Mouse (Mus musculus) embryonic facial prominence, embryonic 14.5 days (tissue): Measurements from ENCODE around the gene Sdr9c7. TPM values are rescaled to one million over a fixed set of nuclear protein-coding genes. Genes with fewer than 3 reads are reported as not detected.
A peak's percentile ranks its signal among the peaks of the same experiment; 100 is the strongest.

Experiments used
- ATAC-seq: fragments of 200-750 bp; cut with Nextera tagmentation; 2 replicates; pipeline ENCODE4 v1.8.0; 2017; ENCODE audit warnings: low read depth, moderate number of reproducible peaks, moderate TSS enrichment
- DNase-seq: peaks from one replicate; pipeline ENCODE4 v3.0.0-alpha.2; 2015; ENCODE audit warnings: low spot score
- H3K27ac ChIP-seq: fragments of 300-500 bp; sonication (generic); replicated peaks from 2 replicates; pipeline ENCODE4 v1.5.1; 2014; ENCODE audit warnings: low read depth, mild to moderate bottlenecking, low read length, moderate library complexity
- H3K27me3 ChIP-seq: fragments of 300-500 bp; sonication (generic); replicated peaks from 2 replicates; pipeline ENCODE4 v1.6.1; 2014; ENCODE audit warnings: low read length; ENCODE audit not compliant: control insufficient read depth, insufficient read depth
- H3K36me3 ChIP-seq: fragments of 300-500 bp; sonication (generic); 2 replicates; pipeline ENCODE4 v1.6.1; 2014; ENCODE audit warnings: low read length, mixed read lengths; ENCODE audit not compliant: control insufficient read depth, insufficient read depth
- H3K4me1 ChIP-seq: fragments of 300-500 bp; sonication (generic); 2 replicates; pipeline ENCODE4 v1.6.1; 2014; ENCODE audit warnings: antibody characterized with exemption, low read length; ENCODE audit not compliant: control insufficient read depth, insufficient read depth
- H3K4me2 ChIP-seq: fragments of 300-500 bp; sonication (generic); 2 replicates; pipeline ENCODE4 v1.6.1; 2014; ENCODE audit warnings: low read depth, mild to moderate bottlenecking, low read length, moderate library complexity, mixed read lengths
- H3K4me3 ChIP-seq: fragments of 300-500 bp; sonication (generic); 2 replicates; pipeline ENCODE4 v1.5.1; 2014; ENCODE audit warnings: low read depth, mild to moderate bottlenecking, low read length
- H3K9ac ChIP-seq: fragments of 300-500 bp; sonication (generic); 2 replicates; pipeline ENCODE4 v1.6.1; 2014; ENCODE audit warnings: low read depth, mild to moderate bottlenecking, low read length, moderate library complexity, mixed read lengths
- H3K9me3 ChIP-seq: fragments of 300-500 bp; sonication (generic); 2 replicates; pipeline ENCODE4 v1.6.1; 2016; ENCODE audit warnings: low read length; ENCODE audit not compliant: control insufficient read depth
- WGBS: fragments of 180-500 bp; shearing (Covaris S2); extraction: QIAGEN DNeasy Blood & Tissue Kit; methylation state at CpG from one replicate; pipeline ENCODE4 v1.1.7; 2014; 5-methylcytosine and 5-hydroxymethylcytosine counted together
- polyA plus RNA-seq: library from polyadenylated mRNA; unstranded; fragments of >200 nt; fragmentation: Nextera tagmentation; extraction: Ambion mirVana; gene quantifications from 2 replicates; pipeline ENCODE4 v1.2.1, GENCODE M21; 2014

Sdr9c7 gene
- polyA plus RNA-seq: 0.77 and 1.1 TPM in 2 replicates

GRCm38 (mm10) chr10:127898218-127898617 lies at the start of gene Sdr9c7:
Gene Sdr9c7 (plus strand): TSS chr10:127898518.
- H3K4me3 ChIP-seq: no peak within 1 kb of the TSS
- ATAC-seq (no peak), DNase-seq (no peak)
- no peaks in the 10 kb centered on the region for H3K4me1 ChIP-seq
- WGBS: 58% methylated on average over 2 of the region's 2 CpGs
- H3K9ac ChIP-seq: no peak within 1 kb of the TSS
- no peak within 1 kb of the TSS for H3K27ac ChIP-seq
- H3K36me3 ChIP-seq: no peaks in the 10 kb centered on the region
- H3K27me3 ChIP-seq: no peaks in the 10 kb centered on the region; the same call in 1 of the 2 replicates
- H3K4me2 ChIP-seq: no peak within 1 kb of the TSS
- H3K9me3 ChIP-seq: no peaks in the 10 kb centered on the region

- no peak for ATAC-seq
- Histone ChIP-seq H3K27me3 (no peaks in the 10 kb centered on the region), H3K9ac (no peak within 1 kb of the TSS), H3K27ac (no peak within 1 kb of the TSS), H3K9me3 (no peaks in the 10 kb centered on the region), H3K4me2 (no peak within 1 kb of the TSS), H3K36me3 (no peaks in the 10 kb centered on the region), H3K4me1 (no peaks in the 10 kb centered on the region), H3K4me3 (no peak within 1 kb of the TSS)
- WGBS: 69% methylated on average over 1 of the region's 1 CpGs
- no peak for DNase-seq
Measured at GRCm38 (mm10) chr10:127849628-127850027, 48.7 kb upstream of the Sdr9c7 start, which contains the start of gene Rdh19. Gene Rdh19 (plus strand): TSS chr10:127849928.

DNA sequence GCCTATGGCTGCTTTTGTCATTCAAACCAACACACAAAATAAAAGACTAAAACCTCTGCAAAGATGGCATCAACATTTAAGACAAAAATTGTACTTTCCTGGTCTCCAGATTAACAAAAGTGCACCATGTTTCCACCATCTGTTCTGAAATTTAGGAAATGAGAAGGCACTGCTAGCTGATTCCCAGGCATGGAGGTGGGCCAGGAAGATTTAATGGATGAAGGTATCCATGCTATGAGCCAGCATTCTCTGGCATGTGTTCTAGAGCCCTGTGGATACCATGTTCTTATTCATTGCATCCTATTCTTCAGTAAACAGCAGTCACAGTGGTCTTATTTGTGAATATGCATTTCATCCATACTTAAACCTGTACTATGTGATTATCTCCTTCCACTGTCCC lies 41.9 kb upstream of the Sdr9c7 start:
- Histone ChIP-seq H3K4me3 (no peak overlapping the region), H3K36me3 (no peaks in the 10 kb centered on the region), H3K9me3 (no peaks in the 10 kb centered on the region), H3K4me1 (no peaks in the 10 kb centered on the region), H3K4me2 (no peak overlapping the region), H3K27ac (no peak overlapping the region), H3K27me3 (no peaks in the 10 kb centered on the region), H3K9ac (no peak overlapping the region)
- DNase-seq (no peak), ATAC-seq (no peak)

- H3K4me2 ChIP-seq: no peak overlapping the region
- no peaks in the 10 kb centered on the region for H3K36me3 ChIP-seq
- ATAC-seq (no peak), DNase-seq (no peak)
- H3K4me3 ChIP-seq: no peak overlapping the region
- H3K9me3 ChIP-seq: peaks cover 2% of the 10 kb centered on the region; the same call in 1 of the 2 replicates
- H3K9ac ChIP-seq: no peak overlapping the region
- no peak overlapping the region for H3K27ac ChIP-seq
- H3K27me3 ChIP-seq: no peaks in the 10 kb centered on the region
- no peaks in the 10 kb centered on the region for H3K4me1 ChIP-seq
Measured at GRCm38 (mm10) chr10:127864931-127865330, 33.4 kb upstream of the Sdr9c7 start.

DNA sequence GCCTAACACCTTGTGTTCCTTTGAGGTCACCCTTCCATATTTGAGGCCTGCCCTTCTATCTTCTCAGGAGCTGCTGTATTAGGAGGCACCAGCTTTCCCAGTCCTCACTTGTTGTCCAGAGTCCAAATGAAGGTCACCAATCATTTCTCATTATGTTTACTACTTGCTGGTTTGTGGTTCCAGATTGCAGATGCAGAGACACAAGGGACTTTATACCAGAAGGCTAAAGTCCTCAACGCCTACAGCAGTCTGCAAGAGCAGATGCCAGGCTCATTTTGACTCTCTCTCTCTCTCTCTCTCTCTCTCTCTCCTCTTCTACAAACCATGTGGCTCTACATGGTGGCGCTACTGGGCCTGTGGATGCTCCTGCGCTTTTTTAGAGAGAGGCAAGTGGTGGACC lies 32.1 kb upstream of the Sdr9c7 start, which contains the start of gene Rdh16f2:
Rdh16f2 (plus strand) TSS at position 243 of the 400 bp plus-strand sequence.
- no peak within 1 kb of the TSS for H3K27ac ChIP-seq
- no peak for ATAC-seq
- H3K9ac ChIP-seq: no peak within 1 kb of the TSS
- H3K36me3 ChIP-seq: no peaks in the 10 kb centered on the region
- no peak for DNase-seq
- H3K4me1 ChIP-seq: no peaks in the 10 kb centered on the region
- H3K9me3 ChIP-seq: peaks cover 12% of the 10 kb centered on the region; the same call in 1 of the 2 replicates
- no peak within 1 kb of the TSS for H3K4me3 ChIP-seq
- H3K4me2 ChIP-seq: no peak within 1 kb of the TSS
- WGBS: 85% methylated on average over 3 of the region's 3 CpGs
- H3K27me3 ChIP-seq: no peaks in the 10 kb centered on the region

DNA sequence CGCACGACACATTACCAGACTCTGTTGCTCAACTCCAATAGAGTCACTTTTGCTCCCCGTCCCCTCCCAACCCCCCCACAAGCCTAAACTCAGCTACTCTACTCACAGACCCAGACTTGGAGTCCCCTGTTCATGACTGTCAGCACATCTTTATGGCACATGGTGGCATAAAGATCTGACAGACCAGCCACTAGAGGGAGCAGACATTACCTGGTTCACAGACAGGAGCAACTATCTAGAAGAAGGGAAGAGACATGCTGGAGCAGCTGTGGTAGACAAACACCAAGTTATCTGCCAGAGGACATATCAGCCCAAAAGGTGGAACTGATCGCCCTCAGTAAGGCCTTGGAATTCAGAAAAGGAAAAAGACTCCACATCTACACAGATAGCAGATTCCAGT lies 25.8 kb upstream of the Sdr9c7 start:
- no peaks in the 10 kb centered on the region for H3K27me3 ChIP-seq
- no peak overlapping the region for H3K4me2 ChIP-seq
- no peak overlapping the region for H3K4me3 ChIP-seq
- no peak for ATAC-seq
- H3K9ac ChIP-seq: no peak overlapping the region
- 69% methylated on average over 4 of the region's 4 CpGs for WGBS
- H3K36me3 ChIP-seq: no peaks in the 10 kb centered on the region
- H3K27ac ChIP-seq: no peak overlapping the region
- peak; percentile 31 for DNase-seq
- no peaks in the 10 kb centered on the region for H3K4me1 ChIP-seq
- peaks cover 13% of the 10 kb centered on the region; the same call in 1 of the 2 replicates for H3K9me3 ChIP-seq

DNA sequence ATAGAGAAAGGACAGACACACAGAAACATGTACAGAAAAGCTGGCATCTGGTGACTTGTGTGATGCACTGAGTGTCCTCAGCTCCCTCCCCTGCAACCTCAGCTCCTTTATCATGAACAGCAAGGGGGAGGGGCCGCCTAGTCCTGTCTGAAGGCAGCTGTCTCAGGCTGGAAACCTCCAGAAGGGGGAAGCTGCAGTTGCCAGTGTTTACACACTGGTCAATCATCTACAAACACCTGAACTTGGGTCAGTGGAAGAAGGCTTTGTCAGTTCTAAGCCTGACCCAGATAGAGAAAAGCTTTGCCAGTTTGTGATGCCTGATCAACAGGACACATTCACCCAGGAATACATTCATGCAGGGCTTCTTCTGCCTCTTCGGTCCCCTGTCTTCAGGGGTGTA lies 20.6 kb upstream of the Sdr9c7 start:
- Histone ChIP-seq H3K4me1 (no peaks in the 10 kb centered on the region), H3K4me2 (no peak overlapping the region), H3K27ac (no peak overlapping the region), H3K9ac (no peak overlapping the region), H3K27me3 (no peaks in the 10 kb centered on the region), H3K36me3 (no peaks in the 10 kb centered on the region), H3K4me3 (no peak overlapping the region), H3K9me3 (no peaks in the 10 kb centered on the region)
- 36% methylated on average over 2 of the region's 2 CpGs for WGBS
- DNase-seq (no peak), ATAC-seq (no peak)

DNA sequence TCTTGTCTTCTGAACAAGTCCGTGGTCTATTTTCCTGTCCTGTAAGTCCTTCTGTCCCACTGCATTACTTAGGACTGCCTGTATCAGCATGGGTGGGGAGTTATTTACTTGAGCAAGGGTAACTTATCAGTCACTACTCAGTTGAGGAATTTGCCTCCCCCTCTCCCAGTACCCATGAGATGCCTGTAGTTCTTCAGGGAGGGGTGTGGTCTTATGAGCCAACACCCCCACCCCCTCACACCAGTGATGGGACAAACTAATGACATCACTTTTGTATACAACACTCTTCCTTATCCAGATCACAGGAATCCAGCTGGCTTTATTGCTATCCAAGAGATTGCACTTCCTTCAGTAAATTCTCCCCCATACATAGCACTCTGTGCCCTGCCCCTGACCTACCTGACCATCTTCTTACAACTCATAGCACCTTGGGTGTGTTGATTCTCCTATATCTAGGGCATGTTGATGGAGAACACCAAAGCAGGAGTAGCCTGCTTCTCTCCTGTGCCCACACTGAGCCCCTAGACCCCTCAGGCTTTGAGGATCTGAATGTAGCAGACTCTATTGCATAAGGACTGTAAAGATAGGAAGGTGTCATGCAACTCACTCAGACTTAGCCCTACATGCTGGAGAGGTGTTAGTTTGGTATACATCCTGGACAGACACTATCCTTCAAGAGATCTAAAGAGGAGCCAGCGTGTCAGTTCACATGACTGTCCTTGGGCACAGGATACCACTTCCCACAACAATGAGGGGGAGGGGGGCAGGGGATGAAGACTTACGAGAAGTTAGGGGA lies 19.9 kb upstream of the Sdr9c7 start:
- H3K27ac ChIP-seq: no peak overlapping the region
- WGBS: 88% methylated on average over 3 of the region's 3 CpGs

DNA sequence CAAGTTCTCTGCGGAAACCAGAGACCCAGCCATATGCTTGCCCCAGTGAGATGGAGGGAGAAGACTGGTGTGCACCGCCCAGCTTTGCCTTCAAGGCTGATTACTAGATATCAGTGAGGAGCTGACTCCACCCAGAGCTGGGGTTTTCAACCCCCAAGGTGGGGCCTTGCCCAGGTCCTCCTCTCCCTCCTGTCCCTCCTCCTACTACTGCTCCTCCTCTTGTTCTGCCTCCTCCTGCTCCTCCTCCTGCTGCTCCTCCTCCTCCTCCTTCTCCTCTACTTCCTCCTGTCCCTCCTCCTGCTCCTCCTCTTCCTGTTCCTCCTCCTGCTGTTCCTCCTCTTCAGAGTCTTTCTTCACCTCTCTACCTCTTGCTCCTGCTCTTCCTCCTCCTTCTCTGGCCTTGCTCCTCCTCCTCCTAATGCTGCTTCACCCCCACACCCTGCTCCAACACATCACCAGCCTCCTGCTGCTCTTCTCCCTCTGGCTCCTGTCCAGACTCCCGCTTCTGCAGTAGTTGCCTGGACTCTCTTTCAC lies 19.1 kb upstream of the Sdr9c7 start:
- Histone ChIP-seq H3K9ac (no peak overlapping the region), H3K36me3 (no peaks in the 10 kb centered on the region), H3K4me2 (no peak overlapping the region), H3K27ac (no peak overlapping the region), H3K4me1 (no peaks in the 10 kb centered on the region), H3K4me3 (no peak overlapping the region), H3K27me3 (no peaks in the 10 kb centered on the region), H3K9me3 (no peaks in the 10 kb centered on the region)
- DNase-seq (no peak), ATAC-seq (no peak)
- 74% methylated on average over 3 of the region's 3 CpGs for WGBS

More for the DNA sequence above, 19.9 kb upstream of the Sdr9c7 start:
- no peak overlapping the region for H3K9ac ChIP-seq
- no peak overlapping the region for H3K4me2 ChIP-seq
- no peaks in the 10 kb centered on the region for H3K27me3 ChIP-seq
- no peak overlapping the region for H3K4me3 ChIP-seq
- ATAC-seq (no peak), DNase-seq (no peak)
- H3K36me3 ChIP-seq: no peaks in the 10 kb centered on the region
- H3K4me1 ChIP-seq: no peaks in the 10 kb centered on the region
- H3K9me3 ChIP-seq: no peaks in the 10 kb centered on the region
